In genomic region chr1:181307981-181308380, GRCm38 (mm10) we compare ENCODE assay signal across 22 mouse cellular contexts. TPM values are rescaled to one million over a fixed set of nuclear protein-coding genes. Genes with fewer than 3 reads are reported as not detected.
A peak's percentile ranks its signal among the peaks of the same experiment; 100 is the strongest.
DNase-seq lines count a peak whose midpoint lies in the region; TF ChIP-seq lines count a peak whose summit lies in the region.
"Had no signal": no experiment of that assay in that cellular context is flagged by ENCODE, and none has a peak within 500 bp of the region (broad histone marks: within the 10 kb centered on the region; RNA-seq: fewer than 3 reads in every experiment).

No protein-coding gene starts in this region.

- H3K27me3 ChIP-seq in heart, adult 2 months (ENCODE audit: control insufficient read depth, insufficient read depth, low read length), result no peaks in the 10 kb centered on the region; the same call in 1 of the 2 replicates
- H3K27me3 ChIP-seq: forebrain, embryonic 15.5 days; midbrain, embryonic 12.5 days had no signal

- H3K9ac ChIP-seq in heart, adult 2 months (ENCODE audit: low read depth, low read length), result no peak overlapping the region
- H3K9ac ChIP-seq: forebrain, embryonic 15.5 days; liver, embryonic 13.5 days; midbrain, embryonic 12.5 days had no signal

- no peak overlapping the region for H3K4me3 ChIP-seq in heart, adult 2 months
- H3K4me3 ChIP-seq: forebrain, embryonic 15.5 days; gastrocnemius, adult 2 months; left cerebral cortex, adult 2 months; liver, embryonic 13.5 days; midbrain, embryonic 12.5 days had no signal

- H3K27ac ChIP-seq in heart, adult 2 months, result no peak overlapping the region
- H3K27ac ChIP-seq: forebrain, embryonic 15.5 days; gastrocnemius, adult 2 months; left cerebral cortex, adult 2 months; liver, embryonic 13.5 days; midbrain, embryonic 12.5 days had no signal

- no peak for TF ChIP-seq EP300 in heart, adult 2 months (IDR thresholded peaks at IDR 0.05; ENCODE audit: insufficient read depth, low read depth, low read length)

- intact Hi-C loops in heart, adult 2 months (cut with DNase I), result no loop called here

- DNase-seq in heart, adult 11 months, result peak; percentile 80
- no peak for DNase-seq in heart, adult 2 months
- peak; percentile 54 for DNase-seq in ovary, adult 18-20 months (ENCODE audit: low spot score)
- no peak for DNase-seq in ovary, postnatal 14 days (ENCODE audit: low spot score)
- DNase-seq in adrenal gland, adult 18-20 months (ENCODE audit: low spot score in 2 of 2), result peak; percentile 22 to 26
- peak; percentile 70 to 72 for DNase-seq in adrenal gland, postnatal 36 days
- no peak for DNase-seq in lung, postnatal 36 days
- DNase-seq in urinary bladder, postnatal 25 days (ENCODE audit: low spot score), result no peak
- DNase-seq: B cell, adult 2 months; cerebellum, adult 9-11 months; gastrocnemius, adult 2 months; heart, postnatal 4 days; kidney, adult 2 months; kidney, postnatal 10 days; liver, embryonic 13.5 days; retina, postnatal 1 day; thymus, postnatal 14 days had no signal

- no peaks in the 10 kb centered on the region for H3K36me3 ChIP-seq in heart, adult 2 months (ENCODE audit: control insufficient read depth, insufficient read depth, low read length)
- H3K36me3 ChIP-seq: forebrain, embryonic 15.5 days; liver, embryonic 13.5 days; midbrain, embryonic 12.5 days had no signal

- no peak for TF ChIP-seq POLR2A in heart, adult 2 months (IDR thresholded peaks at IDR 0.05; ENCODE audit: insufficient read depth, low read depth, low read length)

- WGBS in heart, adult 2 months, result 82% methylated on average over 3 of the region's 3 CpGs

- H3K79me2 ChIP-seq in heart, adult 2 months (replicated peaks; ENCODE audit: control insufficient read depth, insufficient read depth, low read length), result no peaks in the 10 kb centered on the region

- H3K4me1 ChIP-seq in heart, adult 2 months (ENCODE audit: control insufficient read depth, insufficient read depth, low read length), result no peaks in the 10 kb centered on the region
- H3K4me1 ChIP-seq: forebrain, embryonic 15.5 days; midbrain, embryonic 12.5 days had no signal

- no peak for TF ChIP-seq CTCF in heart, adult 2 months (IDR thresholded peaks at IDR 0.05)

RNA-seq across cellular contexts. Expression of gene Cnih3, which starts 44.4 kb away (rescaled TPM):
- total RNA-seq in heart, adult 2 months (2021), result not detected
- polyA plus RNA-seq in heart, adult 2 months (2012; rRNA removed), result 0.04 TPM in 1 of 2 replicates, not detected in the other
- total RNA-seq in adrenal gland, adult 18-20 months (2021), result not detected
- not detected for total RNA-seq in adrenal gland, postnatal 36 days (2021)
- total RNA-seq: gastrocnemius, adult 2 months; granulocyte monocyte progenitor cell, adult 5-6 weeks; heart, postnatal 4 days had no signal
- polyA plus RNA-seq: kidney, adult 2 months; limb, embryonic 11.5 days; liver, embryonic 13.5 days had no signal

Comparison
In these comparisons a context has a peak if more than half of its experiments do, and no peak if none do; other contexts are left out.
1. DNase-seq: peak in heart, adult 11 months (single experiment), ovary, adult 18-20 months (single experiment), adrenal gland, adult 18-20 months (2 of 2) and adrenal gland, postnatal 36 days (2 of 2); none in heart, adult 2 months (0 of 2), ovary, postnatal 14 days (single experiment), lung, postnatal 36 days (single experiment) and urinary bladder, postnatal 25 days (single experiment).